Mouse (Mus musculus) embryonic facial prominence, embryonic 11.5 days (tissue): ENCODE results near the gene Osbpl3. TPM values are rescaled to one million over a fixed set of nuclear protein-coding genes. Genes with fewer than 3 reads are reported as not detected.

Experiments
- ATAC-seq: fragments of 200-750 bp; cut with Nextera tagmentation; replicated peaks from 2 replicates; pipeline ENCODE4 v1.8.0; 2017; ENCODE audit warnings: low read depth; ENCODE audit not compliant: insufficient number of reproducible peaks, low FRiP score, low TSS enrichment
- DNase-seq: peaks from one replicate; pipeline ENCODE4 v3.0.0-alpha.2; 2015; ENCODE audit warnings: low spot score
- H3K27ac ChIP-seq: fragments of 300-500 bp; sonication (generic); replicated peaks from 2 replicates; pipeline ENCODE4 v1.5.1; 2014; ENCODE audit warnings: mild to moderate bottlenecking, low read depth, low read length, control low read depth
- H3K27me3 ChIP-seq: fragments of 300-500 bp; sonication (generic); 2 replicates; pipeline ENCODE4 v1.6.1; 2014; ENCODE audit warnings: mild to moderate bottlenecking, low read length, moderate library complexity, mixed read lengths; ENCODE audit not compliant: control insufficient read depth, insufficient read depth
- H3K36me3 ChIP-seq: fragments of 300-500 bp; sonication (generic); replicated peaks from 2 replicates; pipeline ENCODE4 v1.6.1; 2014; ENCODE audit warnings: low read depth, mild to moderate bottlenecking, low read length, moderate library complexity, mixed read lengths; ENCODE audit not compliant: control insufficient read depth, insufficient read depth
- H3K4me1 ChIP-seq: fragments of 300-500 bp; sonication (generic); 2 replicates; pipeline ENCODE4 v1.6.1; 2014; ENCODE audit warnings: low read length, mixed read lengths; ENCODE audit not compliant: control insufficient read depth, insufficient read depth
- H3K4me2 ChIP-seq: fragments of 300-500 bp; sonication (generic); 2 replicates; pipeline ENCODE4 v1.6.1; 2014; ENCODE audit warnings: low read depth, mild to moderate bottlenecking, control low read depth, low read length, moderate library complexity
- H3K4me3 ChIP-seq: fragments of 300-500 bp; sonication (generic); 2 replicates; pipeline ENCODE4 v1.5.1; 2014; ENCODE audit warnings: low read depth, low read length, control low read depth
- H3K9ac ChIP-seq: fragments of 300-500 bp; sonication (generic); replicated peaks from 2 replicates; pipeline ENCODE4 v1.6.1; 2014; ENCODE audit warnings: mild to moderate bottlenecking, control low read depth, low read length
- H3K9me3 ChIP-seq: fragments of 300-500 bp; sonication (generic); replicated peaks from 2 replicates; pipeline ENCODE4 v1.6.1; 2016; ENCODE audit warnings: mild to moderate bottlenecking, low read length, inconsistent platforms, mixed read lengths; ENCODE audit not compliant: control insufficient read depth
- WGBS: fragments of 180-500 bp; shearing (Covaris S2); extraction: QIAGEN DNeasy Blood & Tissue Kit; methylation state at CpG from one replicate; pipeline ENCODE4 v1.1.7; 2014; 5-methylcytosine and 5-hydroxymethylcytosine counted together
- polyA plus RNA-seq: library from polyadenylated mRNA; unstranded; fragments of >200 nt; fragmentation: Nextera tagmentation; extraction: Ambion mirVana; gene quantifications from 2 replicates; pipeline ENCODE4 v1.2.1, GENCODE M21; 2014

Gene Osbpl3
- polyA plus RNA-seq, 1 experiment from 2014 or later, result 9.0 TPM

GRCm38 (mm10) chr6:50340226-50340906 lies 115.6 kb downstream of the Osbpl3 start:
- Histone ChIP-seq H3K4me1 (no peaks in the 10 kb centered on the region), H3K4me3 (no peak overlapping the region), H3K27me3 (no peaks in the 10 kb centered on the region), H3K36me3 (no peaks in the 10 kb centered on the region), H3K9ac (no peak overlapping the region), H3K4me2 (no peak overlapping the region), H3K9me3 (no peaks in the 10 kb centered on the region), H3K27ac (no peak overlapping the region)
- no peak for ATAC-seq
- no peak for DNase-seq
- WGBS, result 81% methylated on average over 5 of the region's 5 CpGs

GRCm38 (mm10) chr6:50337431-50337830 lies 118.6 kb downstream of the Osbpl3 start:
- no peaks in the 10 kb centered on the region for H3K36me3 ChIP-seq
- H3K4me2 ChIP-seq, result no peak overlapping the region
- no peaks in the 10 kb centered on the region for H3K4me1 ChIP-seq
- no peak overlapping the region for H3K9ac ChIP-seq
- ATAC-seq (no peak), DNase-seq (no peak)
- no peak overlapping the region for H3K4me3 ChIP-seq
- WGBS, result 81% methylated on average over 6 of the region's 6 CpGs
- no peak overlapping the region for H3K27ac ChIP-seq
- H3K9me3 ChIP-seq, result no peaks in the 10 kb centered on the region
- no peaks in the 10 kb centered on the region for H3K27me3 ChIP-seq

- WGBS, result 94% methylated on average over 2 of the region's 2 CpGs
- ATAC-seq (no peak), DNase-seq (no peak)
- Histone ChIP-seq H3K36me3 (no peaks in the 10 kb centered on the region), H3K9me3 (no peaks in the 10 kb centered on the region), H3K4me1 (no peaks in the 10 kb centered on the region), H3K4me3 (no peak overlapping the region), H3K27me3 (no peaks in the 10 kb centered on the region), H3K4me2 (no peak overlapping the region), H3K27ac (no peak overlapping the region), H3K9ac (no peak overlapping the region)
Observed at GRCm38 (mm10) chr6:50336376-50336775, 119.6 kb downstream of the Osbpl3 start.

GRCm38 (mm10) chr6:50334846-50335821 lies 120.9 kb downstream of the Osbpl3 start:
- Histone ChIP-seq H3K9me3 (no peaks in the 10 kb centered on the region), H3K27ac (no peak overlapping the region), H3K4me1 (no peaks in the 10 kb centered on the region), H3K4me3 (no peak overlapping the region), H3K9ac (no peak overlapping the region), H3K27me3 (no peaks in the 10 kb centered on the region), H3K36me3 (no peaks in the 10 kb centered on the region), H3K4me2 (no peak overlapping the region)
- WGBS, result 90% methylated on average over 15 of the region's 15 CpGs
- no peak for ATAC-seq
- DNase-seq, result no peak

GRCm38 (mm10) chr6:50333346-50333745 lies 122.7 kb downstream of the Osbpl3 start:
- no peak for ATAC-seq

GRCm38 (mm10) chr6:50331477-50331876 lies 124.5 kb downstream of the Osbpl3 start:
- H3K27me3 ChIP-seq, result no peaks in the 10 kb centered on the region
- DNase-seq, result no peak
- H3K9ac ChIP-seq, result no peak overlapping the region
- H3K4me2 ChIP-seq, result no peak overlapping the region
- no peak for ATAC-seq
- H3K4me3 ChIP-seq, result no peak overlapping the region
- no peaks in the 10 kb centered on the region for H3K36me3 ChIP-seq
- H3K27ac ChIP-seq, result no peak overlapping the region
- no peaks in the 10 kb centered on the region for H3K9me3 ChIP-seq
- no peaks in the 10 kb centered on the region for H3K4me1 ChIP-seq
- WGBS, result 91% methylated on average over 2 of the region's 2 CpGs

More at GRCm38 (mm10) chr6:50333346-50333745, 122.7 kb downstream of the Osbpl3 start:
- 87% methylated on average over 6 of the region's 6 CpGs for WGBS
- no peaks in the 10 kb centered on the region for H3K36me3 ChIP-seq
- H3K27me3 ChIP-seq, result no peaks in the 10 kb centered on the region
- no peak for DNase-seq
- no peak overlapping the region for H3K4me2 ChIP-seq
- no peak overlapping the region for H3K27ac ChIP-seq
- no peaks in the 10 kb centered on the region for H3K4me1 ChIP-seq
- no peak overlapping the region for H3K4me3 ChIP-seq
- no peaks in the 10 kb centered on the region for H3K9me3 ChIP-seq
- no peak overlapping the region for H3K9ac ChIP-seq

GRCm38 (mm10) chr6:50329380-50329779 lies 126.6 kb downstream of the Osbpl3 start:
- DNase-seq (no peak), ATAC-seq (no peak)
- no peaks in the 10 kb centered on the region for H3K36me3 ChIP-seq
- 77% methylated on average over 8 of the region's 8 CpGs for WGBS
- no peak overlapping the region for H3K4me2 ChIP-seq
- no peak overlapping the region for H3K27ac ChIP-seq
- no peak overlapping the region for H3K4me3 ChIP-seq
- no peaks in the 10 kb centered on the region for H3K4me1 ChIP-seq
- H3K9me3 ChIP-seq, result no peaks in the 10 kb centered on the region
- H3K27me3 ChIP-seq, result no peaks in the 10 kb centered on the region
- no peak overlapping the region for H3K9ac ChIP-seq

- DNase-seq (no peak), ATAC-seq (no peak)
- no peak overlapping the region for H3K27ac ChIP-seq
- 37% methylated on average over 7 of the region's 7 CpGs for WGBS
- H3K4me1 ChIP-seq, result no peaks in the 10 kb centered on the region
- no peaks in the 10 kb centered on the region for H3K9me3 ChIP-seq
- H3K4me2 ChIP-seq, result no peak overlapping the region
- H3K9ac ChIP-seq, result no peak overlapping the region
- no peaks in the 10 kb centered on the region for H3K36me3 ChIP-seq
- H3K27me3 ChIP-seq, result no peaks in the 10 kb centered on the region
- H3K4me3 ChIP-seq, result no peak overlapping the region
Observed at GRCm38 (mm10) chr6:50328901-50329300, 127.1 kb downstream of the Osbpl3 start.
